Mouse (Mus musculus): Measurements from ENCODE around the gene Keap1.
"Not testable (repeated sequence)": the region's sequence is repeated elsewhere in the genome, so short reads cannot be mapped to it uniquely, and the experiment has no call there.

Keap1 gene

GRCm38 (mm10) chr9:21238733-21239464 lies at the start of gene Keap1:
Gene Keap1, minus strand, starts transcription at chr9:21239361.
- peak; percentile 73 for DNase-seq (ENCODE audit: low read depth, low spot score)

- DNase-seq (ENCODE audit: low read depth, low spot score): no peak
Observed at GRCm38 (mm10) chr9:21288404-21289336, 49.5 kb upstream of the Keap1 start.

- peak; percentile 95 for DNase-seq (ENCODE audit: low read depth, low spot score)
Observed at GRCm38 (mm10) chr9:21287571-21288402, 48.6 kb upstream of the Keap1 start, which contains the start of gene Kri1. Gene Kri1, minus strand, starts transcription at chr9:21287969.

- DNase-seq (ENCODE audit: low read depth, low spot score): no peak
Observed at GRCm38 (mm10) chr9:21286753-21287152, 47.6 kb upstream of the Keap1 start.

- no peak for DNase-seq (ENCODE audit: low read depth, low spot score)
Observed at GRCm38 (mm10) chr9:21283994-21284393, 44.8 kb upstream of the Keap1 start.

GRCm38 (mm10) chr9:21283591-21283990 lies 44.4 kb upstream of the Keap1 start:
- no peak for DNase-seq (ENCODE audit: low read depth, low spot score)

GRCm38 (mm10) chr9:21277776-21278175 lies 38.6 kb upstream of the Keap1 start:
- no peak for DNase-seq (ENCODE audit: low read depth, low spot score)

GRCm38 (mm10) chr9:21276307-21276706 lies 37.1 kb upstream of the Keap1 start:
- DNase-seq (ENCODE audit: low read depth, low spot score): no peak

GRCm38 (mm10) chr9:21275727-21276126 lies 36.6 kb upstream of the Keap1 start:
- no peak for DNase-seq (ENCODE audit: low read depth, low spot score)

- DNase-seq (ENCODE audit: low read depth, low spot score): no peak
Observed at GRCm38 (mm10) chr9:21275013-21275710, 36.0 kb upstream of the Keap1 start.

- no peak for DNase-seq (ENCODE audit: low read depth, low spot score)
Observed at GRCm38 (mm10) chr9:21274336-21274735, 35.2 kb upstream of the Keap1 start.

- no peak for DNase-seq (ENCODE audit: low read depth, low spot score)
Observed at GRCm38 (mm10) chr9:21273520-21274228, 34.5 kb upstream of the Keap1 start.

GRCm38 (mm10) chr9:21273094-21273493 lies 33.9 kb upstream of the Keap1 start:
- no peak for DNase-seq (ENCODE audit: low read depth, low spot score)

- DNase-seq (ENCODE audit: low read depth, low spot score): no peak
Observed at GRCm38 (mm10) chr9:21272391-21272790, 33.2 kb upstream of the Keap1 start.

GRCm38 (mm10) chr9:21269590-21269989 lies 30.4 kb upstream of the Keap1 start:
- DNase-seq (ENCODE audit: low read depth, low spot score): not testable (repeated sequence)

- DNase-seq (ENCODE audit: low read depth, low spot score): no peak
Observed at GRCm38 (mm10) chr9:21268305-21268704, 29.1 kb upstream of the Keap1 start.

GRCm38 (mm10) chr9:21266889-21267288 lies 27.7 kb upstream of the Keap1 start:
- no peak for DNase-seq (ENCODE audit: low read depth, low spot score)

GRCm38 (mm10) chr9:21265611-21266010 lies 26.4 kb upstream of the Keap1 start:
- no peak for DNase-seq (ENCODE audit: low read depth, low spot score)

GRCm38 (mm10) chr9:21265000-21265561 lies 25.9 kb upstream of the Keap1 start, which contains the start of gene Atg4d:
Gene Atg4d, plus strand, starts transcription at chr9:21265293.
- peak; percentile 99 for DNase-seq (ENCODE audit: low read depth, low spot score)
